Mouse (Mus musculus): ENCODE data around the gene Efhc1.
"Not testable (repeated sequence)": the region's sequence is repeated elsewhere in the genome, so short reads cannot be mapped to it uniquely, and the experiment has no call there.

Efhc1 gene

GRCm38 (mm10) chr1:20951300-20951763 lies at the start of gene Efhc1:
Efhc1 (plus strand) TSS chr1:20951626.
- peak; percentile 100 for DNase-seq

- DNase-seq, result peak; percentile 66
Measured at GRCm38 (mm10) chr1:20905501-20906127, 45.8 kb upstream of the Efhc1 start.

- DNase-seq, result peak; percentile 51
Measured at GRCm38 (mm10) chr1:20906128-20906515, 45.3 kb upstream of the Efhc1 start.

- DNase-seq, result no peak
Measured at GRCm38 (mm10) chr1:20908541-20908940, 42.9 kb upstream of the Efhc1 start.

GRCm38 (mm10) chr1:20912115-20912514 lies 39.3 kb upstream of the Efhc1 start:
- DNase-seq, result peak; percentile 19

GRCm38 (mm10) chr1:20912527-20913171 lies 38.8 kb upstream of the Efhc1 start:
- DNase-seq, result peak; percentile 55

- DNase-seq, result peak; percentile 64
Measured at GRCm38 (mm10) chr1:20914769-20915168, 36.7 kb upstream of the Efhc1 start.

GRCm38 (mm10) chr1:20915608-20916007 lies 35.8 kb upstream of the Efhc1 start:
- no peak for DNase-seq

- peak; percentile 56 for DNase-seq
Measured at GRCm38 (mm10) chr1:20917496-20918050, 33.9 kb upstream of the Efhc1 start.

GRCm38 (mm10) chr1:20919728-20920127 lies 31.7 kb upstream of the Efhc1 start:
- no peak for DNase-seq

- peak; percentile 86 for DNase-seq
Measured at GRCm38 (mm10) chr1:20921081-20921528, 30.3 kb upstream of the Efhc1 start.

- peak; percentile 88 for DNase-seq
Measured at GRCm38 (mm10) chr1:20922612-20923399, 28.6 kb upstream of the Efhc1 start.

GRCm38 (mm10) chr1:20925324-20925723 lies 26.1 kb upstream of the Efhc1 start:
- not testable (repeated sequence) for DNase-seq

GRCm38 (mm10) chr1:20925926-20926325 lies 25.5 kb upstream of the Efhc1 start:
- DNase-seq, result no peak

- DNase-seq, result no peak
Measured at GRCm38 (mm10) chr1:20926376-20926775, 25.1 kb upstream of the Efhc1 start.

GRCm38 (mm10) chr1:20928487-20928886 lies 22.9 kb upstream of the Efhc1 start:
- DNase-seq, result no peak

GRCm38 (mm10) chr1:20933457-20933856 lies 18.0 kb upstream of the Efhc1 start:
- DNase-seq, result peak; percentile 90

- DNase-seq, result peak; percentile 94
Measured at GRCm38 (mm10) chr1:20935106-20935505, 16.3 kb upstream of the Efhc1 start.

- DNase-seq, result no peak
Measured at GRCm38 (mm10) chr1:20939046-20939445, 12.4 kb upstream of the Efhc1 start.

- DNase-seq, result peak; percentile 95
Measured at GRCm38 (mm10) chr1:20940151-20940550, 11.3 kb upstream of the Efhc1 start.

GRCm38 (mm10) chr1:20941322-20941721 lies 10.1 kb upstream of the Efhc1 start:
- no peak for DNase-seq

GRCm38 (mm10) chr1:20941857-20942256 lies 9.6 kb upstream of the Efhc1 start:
- no peak for DNase-seq

- no peak for DNase-seq
Measured at GRCm38 (mm10) chr1:20943016-20943415, 8.4 kb upstream of the Efhc1 start.
